Comparison of ENCODE assay signal across 23 mouse cellular contexts in genomic region chr14:31199599-31199998, GRCm38 (mm10). TPM values are rescaled to one million over a fixed set of nuclear protein-coding genes. Genes with fewer than 3 reads are reported as not detected.
A peak's percentile ranks its signal among the peaks of the same experiment; 100 is the strongest.
DNase-seq lines count a peak whose midpoint lies in the region; ATAC-seq and TF ChIP-seq lines count a peak whose summit lies in the region.
"Had no signal": no experiment of that assay in that cellular context is flagged by ENCODE, and none has a peak within 500 bp of the region (broad histone marks: within the 10 kb centered on the region; RNA-seq: fewer than 3 reads in every experiment).

No protein-coding gene starts in this region.

- peaks cover 87% of the 10 kb centered on the region for H3K36me3 ChIP-seq in liver, embryonic 13.5 days
- peaks cover 40% of the 10 kb centered on the region for H3K36me3 ChIP-seq in liver, embryonic 11.5 days (ENCODE audit: control insufficient read depth, insufficient read depth, low read length)
- H3K36me3 ChIP-seq in lung, embryonic 16.5 days (ENCODE audit: control insufficient read depth, insufficient read depth, low read length), result peaks cover 37% of the 10 kb centered on the region
- peaks cover 59% of the 10 kb centered on the region for H3K36me3 ChIP-seq in myocyte (ENCODE audit: control insufficient read depth, insufficient read depth)

- no peak overlapping the region for H3K4me2 ChIP-seq in liver, embryonic 13.5 days
- no peak overlapping the region for H3K4me2 ChIP-seq in liver, embryonic 11.5 days
- H3K4me2 ChIP-seq in lung, embryonic 16.5 days (ENCODE audit: low read depth, low read length), result no peak overlapping the region
- H3K4me2 ChIP-seq in myocyte (ENCODE audit: low read depth), result peak overlapping the region; percentile 81
- H3K4me2 ChIP-seq: embryonic facial prominence, embryonic 12.5 days; embryonic facial prominence, embryonic 15.5 days; hindbrain, embryonic 13.5 days had no signal

- 84% methylated on average over 7 of the region's 7 CpGs for WGBS in liver, embryonic 13.5 days (ENCODE audit: insufficient replicate concordance)
- 89% methylated on average over 7 of the region's 7 CpGs for WGBS in liver, embryonic 11.5 days
- WGBS in lung, embryonic 16.5 days, result 85% methylated on average over 7 of the region's 7 CpGs

- peak overlapping the region; percentile 32; the same call in 1 of the 2 replicates for H3K27ac ChIP-seq in liver, embryonic 13.5 days
- H3K27ac ChIP-seq in liver, embryonic 11.5 days (ENCODE audit: low read depth, low read length), result no peak overlapping the region
- peak overlapping the region; percentile 56; the same call in 1 of the 2 replicates for H3K27ac ChIP-seq in lung, embryonic 16.5 days (ENCODE audit: low read length)
- H3K27ac ChIP-seq: embryonic facial prominence, embryonic 12.5 days; embryonic facial prominence, embryonic 15.5 days; heart, adult 2 months; heart, embryonic 10.5 days; hindbrain, embryonic 10.5 days; hindbrain, embryonic 13.5 days had no signal

- ATAC-seq in liver, embryonic 13.5 days (ENCODE audit: low read depth), result no peak
- ATAC-seq in liver, embryonic 11.5 days (replicated peaks; ENCODE audit: low FRiP score), result no peak
- no peak for ATAC-seq in lung, embryonic 16.5 days (ENCODE audit: low read depth)
- ATAC-seq: CD4-positive, CD25-positive, alpha-beta regulatory T cell, adult 4 months; forebrain, embryonic 14.5 days; forebrain, postnatal 0 days; hindbrain, embryonic 16.5 days had no signal

- H3ac ChIP-seq in myocyte (ENCODE audit: control insufficient read depth, insufficient read length), result no peak overlapping the region

- TF ChIP-seq POLR2A in myocyte (IDR thresholded peaks at IDR 0.05; ENCODE audit: insufficient read length, low read depth), result no peak

- H3K4me1 ChIP-seq in liver, embryonic 13.5 days (replicated peaks), result peaks cover 61% of the 10 kb centered on the region
- peaks cover 12% of the 10 kb centered on the region for H3K4me1 ChIP-seq in liver, embryonic 11.5 days (replicated peaks; ENCODE audit: control insufficient read depth, insufficient read depth, low read length)
- H3K4me1 ChIP-seq in lung, embryonic 16.5 days (replicated peaks; ENCODE audit: control insufficient read depth, insufficient read depth, low read length), result peaks cover 29% of the 10 kb centered on the region

- DNase-seq in liver, embryonic 13.5 days, result no peak
- DNase-seq in liver, embryonic 11.5 days (ENCODE audit: low spot score), result no peak
- no peak for DNase-seq in lung, postnatal 10 days
- DNase-seq in spleen, postnatal 36 days (ENCODE audit: low spot score in 2 of 2), result no peak
- DNase-seq: adrenal gland, adult 2 months; adrenal gland, postnatal 14 days; cerebellum, adult 11 months; cerebellum, adult 2 months; cerebellum, adult 9-11 months; cerebellum, postnatal 25 days; forebrain, postnatal 0 days; gastrocnemius, postnatal 36 days; heart, adult 2 months had no signal

- no peak overlapping the region for H3K9ac ChIP-seq in liver, embryonic 13.5 days
- no peak overlapping the region for H3K9ac ChIP-seq in liver, embryonic 11.5 days (ENCODE audit: low read depth, low read length)
- H3K9ac ChIP-seq in lung, embryonic 16.5 days (ENCODE audit: low read length), result no peak overlapping the region
- H3K9ac ChIP-seq: embryonic facial prominence, embryonic 12.5 days; embryonic facial prominence, embryonic 15.5 days; forebrain, postnatal 0 days; hindbrain, embryonic 13.5 days had no signal

- H3K9me3 ChIP-seq in liver, embryonic 13.5 days (replicated peaks), result no peaks in the 10 kb centered on the region
- H3K9me3 ChIP-seq in liver, embryonic 11.5 days (ENCODE audit: control insufficient read depth, low read length), result no peaks in the 10 kb centered on the region
- no peaks in the 10 kb centered on the region for H3K9me3 ChIP-seq in lung, embryonic 16.5 days (ENCODE audit: control insufficient read depth, low read length)
- H3K9me3 ChIP-seq: embryonic facial prominence, embryonic 12.5 days; embryonic facial prominence, embryonic 15.5 days; heart, embryonic 10.5 days; hindbrain, embryonic 10.5 days; hindbrain, embryonic 13.5 days had no signal

- no peaks in the 10 kb centered on the region for H3K27me3 ChIP-seq in liver, embryonic 13.5 days
- no peaks in the 10 kb centered on the region for H3K27me3 ChIP-seq in liver, embryonic 11.5 days (replicated peaks; ENCODE audit: control insufficient read depth, insufficient read depth, low read length)
- no peaks in the 10 kb centered on the region for H3K27me3 ChIP-seq in lung, embryonic 16.5 days (ENCODE audit: control insufficient read depth, insufficient read depth, low read depth, low read length)
- no peaks in the 10 kb centered on the region for H3K27me3 ChIP-seq in myocyte (ENCODE audit: control insufficient read depth, insufficient read depth, insufficient read length)
- H3K27me3 ChIP-seq: embryonic facial prominence, embryonic 12.5 days; embryonic facial prominence, embryonic 15.5 days; hindbrain, embryonic 13.5 days had no signal

- H3K79me2 ChIP-seq in myocyte (ENCODE audit: control insufficient read depth, insufficient read depth), result peaks cover 85% of the 10 kb centered on the region

- no peak overlapping the region for H3K4me3 ChIP-seq in liver, embryonic 13.5 days (replicated peaks)
- H3K4me3 ChIP-seq in liver, embryonic 11.5 days (ENCODE audit: low read depth, low read length), result no peak overlapping the region
- H3K4me3 ChIP-seq in lung, embryonic 16.5 days (ENCODE audit: low read length), result no peak overlapping the region
- no peak overlapping the region for H3K4me3 ChIP-seq in myocyte
- H3K4me3 ChIP-seq: embryonic facial prominence, embryonic 12.5 days; embryonic facial prominence, embryonic 15.5 days; heart, adult 2 months; heart, embryonic 10.5 days; hindbrain, embryonic 10.5 days; hindbrain, embryonic 13.5 days had no signal

TF ChIP-seq in myocyte, 11 proteins besides CTCF, POLR2A, EP300 and RAD21:
- TF ChIP-seq POLR2AphosphoS2 (IDR thresholded peaks at IDR 0.05; ENCODE audit: insufficient read length, low read depth), result no peak
- no peak for TF ChIP-seq REST (IDR thresholded peaks at IDR 0.05; ENCODE audit: insufficient read depth, insufficient read length)
- TF ChIP-seq MYOG (IDR thresholded peaks at IDR 0.05; ENCODE audit: control insufficient read depth in 1 of 3, insufficient read depth in 1 of 3, insufficient read length in 2 of 3, low read depth in 2 of 3), result no peak
- TF ChIP-seq SRF (IDR thresholded peaks at IDR 0.05; ENCODE audit: control insufficient read depth, insufficient read length, low read depth), result no peak
- no peak for TF ChIP-seq TCF3 (IDR thresholded peaks at IDR 0.05; ENCODE audit: insufficient read length, low read depth)
- TF ChIP-seq TCF12 (IDR thresholded peaks at IDR 0.05; ENCODE audit: insufficient read depth, poor library complexity, severe bottlenecking), result no peak
- TF ChIP-seq USF1 (IDR thresholded peaks at IDR 0.05; ENCODE audit: low read depth), result no peak
- no peak for TF ChIP-seq MYOD1 (IDR thresholded peaks at IDR 0.05; ENCODE audit: control insufficient read depth in 1 of 3, insufficient read length in 2 of 3, low read depth in 2 of 3)
- TF ChIP-seq CEBPB (IDR thresholded peaks at IDR 0.05; ENCODE audit: insufficient read depth, poor library complexity, severe bottlenecking), result no peak
- TF ChIP-seq MAX (IDR thresholded peaks at IDR 0.05; ENCODE audit: low read depth), result no peak
- TF ChIP-seq E2F4 (IDR thresholded peaks at IDR 0.05; ENCODE audit: insufficient read depth), result no peak
TF ChIP-seq in myocyte: peak in this region for 0.

RNA-seq across cellular contexts. Expression of gene Tnnc1, which starts 8.5 kb away (rescaled TPM):
- 21.1 and 25.3 TPM in 2 replicates for polyA plus RNA-seq in liver, embryonic 13.5 days (2015; fragmentation: Nextera tagmentation; extraction: Ambion mirVana)
- polyA plus RNA-seq in liver, embryonic 11.5 days (2014; fragmentation: Nextera tagmentation; extraction: Ambion mirVana), result 17.6 and 39.0 TPM in 2 replicates
- polyA plus RNA-seq in lung, embryonic 16.5 days (2015; fragmentation: Nextera tagmentation; extraction: Ambion mirVana), result 93.6 and 113 TPM in 2 replicates
- polyA plus RNA-seq in myocyte (2012; fragmentation: generic; extraction: Trizol), result 7,028 TPM
- polyA plus RNA-seq: CD4-positive, CD25-positive, alpha-beta regulatory T cell, adult 4 months had no signal

RNA-seq across cellular contexts. Expression of gene Nisch, which starts 17.1 kb away (rescaled TPM):
- polyA plus RNA-seq in liver, embryonic 13.5 days (2015; fragmentation: Nextera tagmentation; extraction: Ambion mirVana), result 77.9 and 84.9 TPM in 2 replicates
- polyA plus RNA-seq in liver, embryonic 11.5 days (2014; fragmentation: Nextera tagmentation; extraction: Ambion mirVana), result 228 and 245 TPM in 2 replicates
- polyA plus RNA-seq in lung, embryonic 16.5 days (2015; fragmentation: Nextera tagmentation; extraction: Ambion mirVana), result 377 and 397 TPM in 2 replicates
- 266 TPM for polyA plus RNA-seq in myocyte (2012; fragmentation: generic; extraction: Trizol)

RNA-seq across cellular contexts. Expression of gene Sema3g, which starts 18.1 kb away (rescaled TPM):
- 0.02 and 0.05 TPM in 2 replicates for polyA plus RNA-seq in liver, embryonic 13.5 days (2015; fragmentation: Nextera tagmentation; extraction: Ambion mirVana)
- polyA plus RNA-seq in liver, embryonic 11.5 days (2014; fragmentation: Nextera tagmentation; extraction: Ambion mirVana), result 0.10 TPM in 1 of 2 replicates, not detected in the other
- polyA plus RNA-seq in lung, embryonic 16.5 days (2015; fragmentation: Nextera tagmentation; extraction: Ambion mirVana), result 2.3 and 2.7 TPM in 2 replicates
- 1.8 TPM for polyA plus RNA-seq in myocyte (2012; fragmentation: generic; extraction: Trizol)
- polyA plus RNA-seq: CD4-positive, CD25-positive, alpha-beta regulatory T cell, adult 4 months had no signal

RNA-seq across cellular contexts. Expression of gene Stab1, which starts 31.2 kb away (rescaled TPM):
- 18.5 and 19.2 TPM in 2 replicates for polyA plus RNA-seq in liver, embryonic 13.5 days (2015; fragmentation: Nextera tagmentation; extraction: Ambion mirVana)
- polyA plus RNA-seq in liver, embryonic 11.5 days (2014; fragmentation: Nextera tagmentation; extraction: Ambion mirVana), result 25.3 and 39.9 TPM in 2 replicates
- 48.9 and 52.1 TPM in 2 replicates for polyA plus RNA-seq in lung, embryonic 16.5 days (2015; fragmentation: Nextera tagmentation; extraction: Ambion mirVana)
- 0.46 TPM for polyA plus RNA-seq in myocyte (2012; fragmentation: generic; extraction: Trizol)

RNA-seq across cellular contexts. Expression of gene Phf7, which starts 51.5 kb away (rescaled TPM):
- 8.4 and 8.6 TPM in 2 replicates for polyA plus RNA-seq in liver, embryonic 13.5 days (2015; fragmentation: Nextera tagmentation; extraction: Ambion mirVana)
- polyA plus RNA-seq in liver, embryonic 11.5 days (2014; fragmentation: Nextera tagmentation; extraction: Ambion mirVana), result 14.9 and 15.0 TPM in 2 replicates
- 13.5 TPM in 2 replicates for polyA plus RNA-seq in lung, embryonic 16.5 days (2015; fragmentation: Nextera tagmentation; extraction: Ambion mirVana)
- 5.4 TPM for polyA plus RNA-seq in myocyte (2012; fragmentation: generic; extraction: Trizol)

Comparison
In these comparisons a context has a peak if more than half of its experiments do, and no peak if none do; other contexts are left out.
1. RNA of gene Tnnc1, which starts 8.5 kb away (polyA plus RNA-seq): 7,028 TPM in myocyte (single experiment); 93.6 to 113 TPM in lung, embryonic 16.5 days, 17.6 to 39.0 TPM in liver, embryonic 11.5 days and 21.1 to 25.3 TPM in liver, embryonic 13.5 days; every median in the first group is over 10 times any median in the second.